Mouse (Mus musculus) olfactory bulb, adult 2 months (tissue): ENCODE measurements around the gene Icam1.

ENCODE experiments used
- CTCF ChIP-seq: fragments of 200-500 bp; IDR thresholded peaks from 2 replicates; pipeline ENCODE4 v1.5.1; 2012; ENCODE audit warnings: low read depth, mild to moderate bottlenecking, low read length, moderate library complexity; ENCODE audit not compliant: insufficient read depth
- POLR2A ChIP-seq: fragments of 200-500 bp; IDR thresholded peaks from 2 replicates; pipeline ENCODE4 v1.6.1; 2012; ENCODE audit warnings: mild to moderate bottlenecking, low read depth, low read length, moderate library complexity; ENCODE audit not compliant: insufficient read depth

DNA sequence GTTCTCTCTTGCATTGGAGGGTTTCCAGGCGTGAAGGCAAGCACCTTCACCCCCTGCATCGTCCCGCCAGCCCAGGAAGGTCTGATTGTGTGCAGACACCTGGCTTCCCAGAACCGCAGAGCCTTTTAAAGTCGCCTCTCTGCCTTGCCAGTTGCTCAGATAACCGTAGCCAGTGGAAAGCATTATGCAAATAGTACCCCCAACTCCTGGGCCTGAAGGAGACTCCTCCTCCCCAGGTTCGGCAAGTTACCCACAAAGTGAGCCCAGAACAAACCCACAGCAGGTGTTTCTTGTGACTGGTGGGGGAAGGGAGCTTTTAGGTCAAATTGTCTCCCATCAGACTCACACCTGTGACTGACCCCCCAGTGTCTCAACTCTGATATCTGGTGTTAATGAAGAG is 27.8 kb upstream of the Icam1 start:
- no peak for TF ChIP-seq CTCF
- no peak for TF ChIP-seq POLR2A
